Mouse (Mus musculus) frontal cortex, postnatal 10 days (tissue): ENCODE measurements at regions not wholly inside any gene's neighbourhood (a gene's known extent, or its start where the extent isn't known, plus 50 kb on each side); places are given as distances from the start of the nearest gene placed in this dataset.

Experiments used
- DNase-seq, 2 experiments: peaks; one replicate each; pipeline ENCODE4 v3.0.0; 2022; ENCODE audit warnings: low spot score in 2 of 2, mixed read lengths in 1 of 2

DNA sequence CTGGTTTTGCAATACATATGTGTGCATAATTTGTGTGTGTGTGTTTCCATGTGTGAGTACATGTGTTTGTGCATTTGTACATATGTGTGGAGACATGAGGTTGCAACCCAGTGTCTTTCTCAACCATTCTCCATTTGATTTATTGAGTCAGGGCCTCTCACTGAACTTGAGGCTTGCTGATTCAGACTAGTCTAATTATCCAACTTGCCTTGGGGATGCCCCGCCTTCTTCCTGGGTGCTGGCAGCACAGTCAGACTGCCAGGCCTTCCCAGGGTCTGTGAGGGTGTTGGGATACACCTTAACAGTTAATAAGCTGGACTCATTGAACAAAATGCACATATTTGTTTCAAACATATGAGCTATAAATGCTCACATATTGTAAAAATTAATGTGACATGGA, 56.1 kb upstream of the Pde7b start:
- no peak for DNase-seq

GRCm38 (mm10) chr10:20776640-20777413, 51.9 kb upstream of the Pde7b start:
- no peak for DNase-seq

- DNase-seq = no peak
Measured at GRCm38 (mm10) chr10:20775731-20776429, 51.0 kb upstream of the Pde7b start.
